Mouse (Mus musculus) testis, adult 2 months (tissue): ENCODE data around the gene Fhit.

Source experiments
- CTCF ChIP-seq: fragments of 200-500 bp; IDR thresholded peaks from 2 replicates; pipeline ENCODE4 v1.5.1; 2012; ENCODE audit warnings: low read depth, mild to moderate bottlenecking, inconsistent platforms, low read length, moderate library complexity; ENCODE audit not compliant: control insufficient read depth, insufficient read depth, insufficient replicate concordance
- POLR2A ChIP-seq: fragments of 200-500 bp; IDR thresholded peaks from 2 replicates; pipeline ENCODE4 v1.6.1; 2012; ENCODE audit warnings: low read depth, mild to moderate bottlenecking, inconsistent platforms, low read length, moderate library complexity; ENCODE audit not compliant: control insufficient read depth

DNA sequence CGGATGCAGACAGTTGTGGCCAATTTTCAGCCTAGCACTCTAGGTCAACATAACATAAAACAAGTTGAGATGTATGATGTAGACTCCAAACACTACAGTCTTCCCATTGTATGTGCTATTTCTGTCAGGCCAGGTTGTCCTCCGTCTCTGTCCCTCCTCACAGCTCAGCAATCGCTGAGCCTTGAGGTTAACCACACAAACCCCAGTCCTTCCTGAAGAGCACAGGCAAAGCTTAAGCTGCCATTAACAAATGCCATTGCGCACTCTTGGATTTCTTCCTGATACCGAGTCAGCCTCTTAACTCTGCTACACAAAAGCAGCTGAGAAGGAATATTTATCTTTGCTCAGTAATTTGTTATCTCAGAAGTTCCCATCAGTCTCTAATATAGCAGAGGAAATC lies 568.4 kb downstream of the Fhit start:
- no peak for TF ChIP-seq CTCF
- no peak for TF ChIP-seq POLR2A
